Comparison of ENCODE assay signal across 28 mouse cellular contexts in genomic region chrX:107298761-107299160, GRCm38 (mm10). TPM values are rescaled to one million over a fixed set of nuclear protein-coding genes. Genes with fewer than 3 reads are reported as not detected.
DNase-seq lines count a peak whose midpoint lies in the region; ATAC-seq and TF ChIP-seq lines count a peak whose summit lies in the region.
"Had no signal": no experiment of that assay in that cellular context is flagged by ENCODE, and none has a peak within 500 bp of the region (broad histone marks: within the 10 kb centered on the region; RNA-seq: fewer than 3 reads in every experiment).

No protein-coding gene starts in this region.

- TF ChIP-seq CTCF in MEL (IDR thresholded peaks at IDR 0.05 in 2 of 3, conservative IDR thresholded peaks at IDR 0.05 in 1 of 3; ENCODE audit: control insufficient read depth in 1 of 3, insufficient read depth in 1 of 3, low read depth in 2 of 3, low read length in 3 of 3, poor library complexity in 1 of 3, severe bottlenecking in 1 of 3), result no peak

- H3K27me3 ChIP-seq in MEL (ENCODE audit: control insufficient read depth in 1 of 2, insufficient read depth in 2 of 2, low read length in 2 of 2), result no peaks in the 10 kb centered on the region
- H3K27me3 ChIP-seq in splenic B cell, adult 2 months (ENCODE audit: control insufficient read depth, insufficient read depth, low read length, poor library complexity, severe bottlenecking), result no peaks in the 10 kb centered on the region
- no peaks in the 10 kb centered on the region for H3K27me3 ChIP-seq in heart, embryonic 11.5 days (ENCODE audit: control insufficient read depth, insufficient read depth, low read length)
- H3K27me3 ChIP-seq: heart, embryonic 12.5 days; heart, embryonic 15.5 days; hindbrain, embryonic 12.5 days; hindbrain, embryonic 15.5 days; intestine, embryonic 15.5 days had no signal

- ATAC-seq in common myeloid progenitor, adult 5-6 weeks (replicated peaks; ENCODE audit: low read depth, poor library complexity, severe bottlenecking), result peak; percentile 62; the same call in 1 of the 2 replicates
- ATAC-seq in megakaryocyte, adult 5-6 weeks (ENCODE audit: poor library complexity, severe bottlenecking), result peak; percentile 82
- ATAC-seq in heart, embryonic 11.5 days (replicated peaks; ENCODE audit: insufficient number of reproducible peaks, low FRiP score, low TSS enrichment), result no peak
- no peak for ATAC-seq in erythroblast, adult 5-6 weeks (replicated peaks; ENCODE audit: low FRiP score, poor library complexity, severe bottlenecking)
- ATAC-seq: forebrain, embryonic 14.5 days; forebrain, postnatal 0 days; intestine, embryonic 15.5 days; Patski had no signal

- peak; percentile 3 for DNase-seq in MEL (ENCODE audit: low read depth, low spot score)
- peak; percentile 25 for DNase-seq in splenic B cell, adult 2 months (ENCODE audit: low read depth, low spot score)
- DNase-seq in heart, postnatal 36 days, result no peak
- DNase-seq in heart, postnatal 4 days, result no peak
- DNase-seq: adrenal gland, adult 2 months; adrenal gland, postnatal 14 days; cerebellum, adult 11-12 months; cerebellum, adult 8-10 months; cerebellum, postnatal 10 days; cerebellum, postnatal 36 days; forebrain, postnatal 0 days; gastrocnemius, adult 2 months; gastrocnemius, postnatal 14 days; heart, adult 11 months; heart, postnatal 10 days; kidney, adult 11 months had no signal

- no peak overlapping the region for H3K4me3 ChIP-seq in MEL (ENCODE audit: control insufficient read depth in 1 of 2, insufficient read depth in 1 of 2, low read depth in 2 of 2, low read length in 2 of 2)
- H3K4me3 ChIP-seq in heart, embryonic 11.5 days (ENCODE audit: low read depth, low read length), result no peak overlapping the region
- H3K4me3 ChIP-seq: gastrocnemius, adult 2 months; heart, embryonic 12.5 days; heart, embryonic 15.5 days; hindbrain, embryonic 12.5 days; hindbrain, embryonic 15.5 days; intestine, embryonic 15.5 days had no signal

- H3K4me2 ChIP-seq in heart, embryonic 11.5 days, result no peak overlapping the region
- H3K4me2 ChIP-seq: heart, embryonic 12.5 days; heart, embryonic 15.5 days; hindbrain, embryonic 12.5 days; hindbrain, embryonic 15.5 days; intestine, embryonic 15.5 days had no signal

- no peaks in the 10 kb centered on the region for H3K4me1 ChIP-seq in MEL (ENCODE audit: control insufficient read depth in 1 of 2, insufficient read depth in 2 of 2, low read length in 2 of 2)
- no peaks in the 10 kb centered on the region for H3K4me1 ChIP-seq in heart, embryonic 11.5 days (ENCODE audit: control insufficient read depth, insufficient read depth, low read length)
- H3K4me1 ChIP-seq: heart, embryonic 12.5 days; heart, embryonic 15.5 days; hindbrain, embryonic 12.5 days; hindbrain, embryonic 15.5 days; intestine, embryonic 15.5 days had no signal

- TF ChIP-seq RAD21 in MEL (IDR thresholded peaks at IDR 0.05; ENCODE audit: low read depth, low read length), result no peak

- intact Hi-C loops in heart, postnatal 36 days (cut with DNase I), result no loop called here

- TF ChIP-seq EP300 in MEL (IDR thresholded peaks at IDR 0.05; ENCODE audit: low read depth in 1 of 2, low read length in 2 of 2), result no peak

- no peak overlapping the region for H3K27ac ChIP-seq in MEL (ENCODE audit: control insufficient read depth, low read depth, low read length)
- H3K27ac ChIP-seq in heart, embryonic 11.5 days (ENCODE audit: low read depth, low read length), result no peak overlapping the region
- H3K27ac ChIP-seq: gastrocnemius, adult 2 months; heart, embryonic 15.5 days; hindbrain, embryonic 12.5 days; hindbrain, embryonic 15.5 days; intestine, embryonic 15.5 days had no signal

- H3K79me2 ChIP-seq in MEL (ENCODE audit: control insufficient read depth, insufficient read depth, low read length, poor library complexity), result no peaks in the 10 kb centered on the region

- no peak for TF ChIP-seq POLR2A in MEL (IDR thresholded peaks at IDR 0.05; ENCODE audit: control insufficient read depth in 1 of 2, insufficient read depth in 1 of 2, low read depth in 1 of 2, low read length in 2 of 2, poor library complexity in 1 of 2)

- H3K9me3 ChIP-seq in MEL (replicated peaks; ENCODE audit: insufficient read depth, low read length), result no peaks in the 10 kb centered on the region
- H3K9me3 ChIP-seq in heart, embryonic 11.5 days (replicated peaks; ENCODE audit: control insufficient read depth, low read length), result no peaks in the 10 kb centered on the region
- H3K9me3 ChIP-seq: heart, embryonic 12.5 days; heart, embryonic 15.5 days; hindbrain, embryonic 12.5 days; hindbrain, embryonic 15.5 days; intestine, embryonic 15.5 days had no signal

- H3K36me3 ChIP-seq in MEL (ENCODE audit: control insufficient read depth in 1 of 2, insufficient read depth in 2 of 2, low read length in 2 of 2), result no peaks in the 10 kb centered on the region
- H3K36me3 ChIP-seq in splenic B cell, adult 2 months (ENCODE audit: control insufficient read depth, insufficient read depth, low read length, poor library complexity, severe bottlenecking), result no peaks in the 10 kb centered on the region
- no peaks in the 10 kb centered on the region for H3K36me3 ChIP-seq in heart, embryonic 11.5 days (ENCODE audit: control insufficient read depth, insufficient read depth, low read length)
- H3K36me3 ChIP-seq: heart, embryonic 12.5 days; heart, embryonic 15.5 days; hindbrain, embryonic 12.5 days; hindbrain, embryonic 15.5 days; intestine, embryonic 15.5 days had no signal

- H3K9ac ChIP-seq in MEL (ENCODE audit: control insufficient read depth, low read depth, low read length, poor library complexity, severe bottlenecking), result no peak overlapping the region
- no peak overlapping the region for H3K9ac ChIP-seq in heart, embryonic 11.5 days (ENCODE audit: low read depth, low read length)
- H3K9ac ChIP-seq: forebrain, postnatal 0 days; heart, embryonic 12.5 days; heart, embryonic 15.5 days; hindbrain, embryonic 12.5 days; hindbrain, embryonic 15.5 days; intestine, embryonic 15.5 days had no signal

TF ChIP-seq in MEL, 35 proteins besides CTCF, POLR2A, EP300 and RAD21:
- no peak for TF ChIP-seq MYC (IDR thresholded peaks at IDR 0.05; ENCODE audit: low read depth, low read length)
- TF ChIP-seq BHLHE40 (IDR thresholded peaks at IDR 0.05; ENCODE audit: borderline replicate concordance, low read depth, low read length), result no peak
- TF ChIP-seq ZNF384 (IDR thresholded peaks at IDR 0.05; ENCODE audit: low read depth, low read length), result no peak

RNA-seq across cellular contexts. Expression of gene Gpr174, which starts 43.1 kb away (rescaled TPM):
- total RNA-seq in MEL (2012; rRNA removed), result 1.1 and 2.6 TPM in 2 replicates
- 1 to 10 TPM in 1 of 2 experiments, not detected in 1; 2.8 TPM for polyA plus RNA-seq in MEL (2012; ENCODE audit: insufficient read depth in 1 of 2, insufficient read length in 2 of 2, low read depth in 1 of 2, low replicate concordance in 2 of 2, missing spikeins in 1 of 2)
- total RNA-seq in common myeloid progenitor, adult 5-6 weeks (2017), result 0.14 and 0.34 TPM in 2 replicates
- 0.22 and 3.5 TPM in 2 replicates for total RNA-seq in megakaryocyte, adult 5-6 weeks (2015)
- total RNA-seq in megakaryocyte, adult 5-6 weeks (2017), result 0.95 and 1.5 TPM in 2 replicates
- total RNA-seq in heart, postnatal 36 days (2021), result under 1 TPM; 0.14 to 0.31 TPM
- 0.24 TPM in 1 of 2 replicates, not detected in the other for polyA plus RNA-seq in heart, embryonic 11.5 days (2014; fragmentation: Nextera tagmentation; extraction: Ambion mirVana)
- total RNA-seq in heart, postnatal 4 days (2021), result under 1 TPM; 0.32 to 0.50 TPM
- not detected in 2 replicates for total RNA-seq in erythroblast, adult 5-6 weeks (2015; ENCODE audit: low replicate concordance)
- 0.28 and 0.51 TPM in 2 replicates for total RNA-seq in erythroblast, adult 5-6 weeks (2017; ENCODE audit: low replicate concordance)
- total RNA-seq: gastrocnemius, adult 2 months; gastrocnemius, postnatal 14 days had no signal
- polyA plus RNA-seq: adrenal gland, adult 2 months; forebrain, embryonic 11.5 days; hindbrain, embryonic 12.5 days; hindbrain, embryonic 15.5 days; Patski had no signal

Comparison
In these comparisons a context has a peak if more than half of its experiments do, and no peak if none do; other contexts are left out.
1. DNase-seq: peak in MEL (single experiment) and splenic B cell, adult 2 months (single experiment); none in heart, postnatal 36 days (0 of 2) and heart, postnatal 4 days (single experiment).
2. ATAC-seq: peak in common myeloid progenitor, adult 5-6 weeks (single experiment) and megakaryocyte, adult 5-6 weeks (single experiment); none in heart, embryonic 11.5 days (single experiment) and erythroblast, adult 5-6 weeks (single experiment).